Mouse (Mus musculus) liver, embryonic 12.5 days (tissue): ENCODE data around the gene Grcc10. TPM values are rescaled to one million over a fixed set of nuclear protein-coding genes. Genes with fewer than 3 reads are reported as not detected.
A peak's percentile ranks its signal among the peaks of the same experiment; 100 is the strongest.

Experiments
- ATAC-seq: fragments of 200-750 bp; cut with Nextera tagmentation; 2 replicates; pipeline ENCODE4 v1.8.0; 2017; ENCODE audit warnings: moderate number of reproducible peaks, mild to moderate bottlenecking, moderate library complexity
- H3K27ac ChIP-seq: fragments of 300-500 bp; sonication (generic); 2 replicates; pipeline ENCODE4 v1.5.1; 2016; ENCODE audit warnings: mild to moderate bottlenecking
- H3K27me3 ChIP-seq: fragments of 300-500 bp; sonication (generic); replicated peaks from 2 replicates; pipeline ENCODE4 v1.6.1; 2016; ENCODE audit warnings: mild to moderate bottlenecking, moderate library complexity
- H3K36me3 ChIP-seq: fragments of 300-500 bp; sonication (generic); 2 replicates; pipeline ENCODE4 v1.6.1; 2016; ENCODE audit warnings: mild to moderate bottlenecking, moderate library complexity
- H3K4me1 ChIP-seq: fragments of 300-500 bp; sonication (generic); 2 replicates; pipeline ENCODE4 v1.6.1; 2016
- H3K4me2 ChIP-seq: fragments of 300-500 bp; sonication (generic); 2 replicates; pipeline ENCODE4 v1.6.1; 2016; ENCODE audit warnings: mild to moderate bottlenecking, moderate library complexity
- H3K4me3 ChIP-seq: fragments of 300-500 bp; sonication (generic); 2 replicates; pipeline ENCODE4 v1.5.1; 2016; ENCODE audit warnings: mild to moderate bottlenecking, moderate library complexity
- H3K9ac ChIP-seq: fragments of 300-500 bp; sonication (generic); 2 replicates; pipeline ENCODE4 v1.6.1; 2016; ENCODE audit warnings: mild to moderate bottlenecking, moderate library complexity
- H3K9me3 ChIP-seq: fragments of 300-500 bp; sonication (generic); replicated peaks from 2 replicates; pipeline ENCODE4 v1.6.1; 2016; ENCODE audit warnings: mild to moderate bottlenecking, moderate library complexity
- WGBS: fragments of 180-500 bp; shearing (Covaris S2); methylation state at CpG from one replicate; pipeline ENCODE4 v1.1.7; 2016; ENCODE audit not compliant: insufficient replicate concordance; 5-methylcytosine and 5-hydroxymethylcytosine counted together
- polyA plus RNA-seq: library from polyadenylated mRNA; unstranded; fragments of >200 nt; fragmentation: Nextera tagmentation; extraction: Ambion mirVana; gene quantifications from 2 replicates; pipeline ENCODE4 v1.2.1, GENCODE M21; 2016

Gene Grcc10
- polyA plus RNA-seq, 1 experiment from 2014 or later = 109 TPM

GRCm38 (mm10) chr6:124741842-124742241, 668 bp upstream of the Grcc10 start:
- no peaks in the 10 kb centered on the region for H3K27me3 ChIP-seq
- peak overlapping the region; percentile 83 for H3K9ac ChIP-seq
- 74% methylated on average over 3 of the region's 3 CpGs for WGBS
- H3K27ac ChIP-seq = peak overlapping the region; percentile 98
- H3K9me3 ChIP-seq = no peaks in the 10 kb centered on the region
- ATAC-seq = no peak
- peaks cover 62% of the 10 kb centered on the region for H3K4me1 ChIP-seq
- H3K4me2 ChIP-seq = peak overlapping the region; percentile 94
- peak overlapping the region; percentile 65 for H3K4me3 ChIP-seq
- peaks cover 3% of the 10 kb centered on the region; the same call in 1 of the 2 replicates for H3K36me3 ChIP-seq

GRCm38 (mm10) chr6:124740211-124740887, 825 bp downstream of the Grcc10 start:
- H3K4me1 ChIP-seq = peaks cover 51% of the 10 kb centered on the region

GRCm38 (mm10) chr6:124739231-124739796, 1.9 kb downstream of the Grcc10 start:
- H3K4me2 ChIP-seq = peak overlapping the region; percentile 94
- H3K27ac ChIP-seq = peak overlapping the region; percentile 98
- no peaks in the 10 kb centered on the region for H3K27me3 ChIP-seq
- H3K4me1 ChIP-seq = peaks cover 45% of the 10 kb centered on the region
- no peaks in the 10 kb centered on the region for H3K9me3 ChIP-seq
- no peak for ATAC-seq
- H3K9ac ChIP-seq = peak overlapping the region; percentile 83; the same call in 1 of the 2 replicates
- 68% methylated on average over 10 of the region's 10 CpGs for WGBS
- H3K4me3 ChIP-seq = peak overlapping the region; percentile 65; the same call in 1 of the 2 replicates
- peaks cover 3% of the 10 kb centered on the region; the same call in 1 of the 2 replicates for H3K36me3 ChIP-seq

More at GRCm38 (mm10) chr6:124740211-124740887, 825 bp downstream of the Grcc10 start:
- peak overlapping the region; percentile 98 for H3K27ac ChIP-seq
- peak overlapping the region; percentile 65 for H3K4me3 ChIP-seq
- 0% methylated on average over 29 of the region's 29 CpGs for WGBS
- no peaks in the 10 kb centered on the region for H3K27me3 ChIP-seq
- H3K36me3 ChIP-seq = peaks cover 3% of the 10 kb centered on the region; the same call in 1 of the 2 replicates
- H3K9me3 ChIP-seq = no peaks in the 10 kb centered on the region
- H3K9ac ChIP-seq = peak overlapping the region; percentile 83
- ATAC-seq = peak; percentile 10; the same call in 1 of the 2 replicates
- H3K4me2 ChIP-seq = peak overlapping the region; percentile 94

GRCm38 (mm10) chr6:124738511-124739023, 2.6 kb downstream of the Grcc10 start, which contains the start of gene Ptpn6:
Gene Ptpn6, minus strand, starts transcription at chr6:124738714.
- WGBS = 24% methylated on average over 15 of the region's 15 CpGs

GRCm38 (mm10) chr6:124737040-124737439, 4.1 kb downstream of the Grcc10 start:
- Histone ChIP-seq H3K9ac (no peak overlapping the region), H3K9me3 (no peaks in the 10 kb centered on the region), H3K4me1 (peaks cover 65% of the 10 kb centered on the region), H3K4me3 (no peak overlapping the region), H3K27ac (no peak overlapping the region), H3K36me3 (no peaks in the 10 kb centered on the region), H3K4me2 (no peak overlapping the region), H3K27me3 (no peaks in the 10 kb centered on the region)
- WGBS = 85% methylated on average over 11 of the region's 11 CpGs
- no peak for ATAC-seq

More at GRCm38 (mm10) chr6:124738511-124739023, 2.6 kb downstream of the Grcc10 start, which contains the start of gene Ptpn6:
- peak within 1 kb of the TSS; percentile 83 for H3K9ac ChIP-seq
- H3K4me3 ChIP-seq = peak within 1 kb of the TSS; percentile 13
- H3K4me2 ChIP-seq = peak within 1 kb of the TSS; percentile 94
- H3K27me3 ChIP-seq = no peaks in the 10 kb centered on the region
- H3K36me3 ChIP-seq = peaks cover 3% of the 10 kb centered on the region; the same call in 1 of the 2 replicates
- H3K4me1 ChIP-seq = peaks cover 53% of the 10 kb centered on the region
- H3K27ac ChIP-seq = peak within 1 kb of the TSS; percentile 98
- peak; percentile 6; the same call in 1 of the 2 replicates for ATAC-seq
- H3K9me3 ChIP-seq = no peaks in the 10 kb centered on the region

- Histone ChIP-seq H3K4me3 (no peak overlapping the region), H3K27me3 (no peaks in the 10 kb centered on the region), H3K9me3 (no peaks in the 10 kb centered on the region), H3K36me3 (no peaks in the 10 kb centered on the region), H3K27ac (no peak overlapping the region), H3K9ac (no peak overlapping the region), H3K4me2 (no peak overlapping the region), H3K4me1 (peaks cover 58% of the 10 kb centered on the region)
- WGBS = 60% methylated on average over 3 of the region's 3 CpGs
- ATAC-seq = no peak
Observed at GRCm38 (mm10) chr6:124734417-124734816, 6.8 kb downstream of the Grcc10 start.

GRCm38 (mm10) chr6:124732476-124733370, 8.5 kb downstream of the Grcc10 start:
- Histone ChIP-seq H3K27me3 (no peaks in the 10 kb centered on the region), H3K4me1 (peaks cover 41% of the 10 kb centered on the region), H3K9me3 (no peaks in the 10 kb centered on the region), H3K4me3 (peak overlapping the region; percentile 52), H3K27ac (peak overlapping the region; percentile 63), H3K4me2 (peak overlapping the region; percentile 62), H3K9ac (peak overlapping the region; percentile 51), H3K36me3 (peaks cover 8% of the 10 kb centered on the region; the same call in 1 of the 2 replicates)
- WGBS = 25% methylated on average over 19 of the region's 19 CpGs
- ATAC-seq = peak; percentile 75

- H3K27ac ChIP-seq = no peak overlapping the region
- peaks cover 16% of the 10 kb centered on the region for H3K36me3 ChIP-seq
- H3K27me3 ChIP-seq = no peaks in the 10 kb centered on the region
- H3K4me1 ChIP-seq = peaks cover 40% of the 10 kb centered on the region
- H3K4me2 ChIP-seq = peak overlapping the region; percentile 62
- H3K9me3 ChIP-seq = no peaks in the 10 kb centered on the region
- WGBS = 79% methylated on average over 7 of the region's 7 CpGs
- no peak overlapping the region for H3K9ac ChIP-seq
- no peak overlapping the region for H3K4me3 ChIP-seq
- ATAC-seq = no peak
Observed at GRCm38 (mm10) chr6:124731038-124731437, 10.1 kb downstream of the Grcc10 start.

- WGBS = 49% methylated on average over 8 of the region's 8 CpGs
- Histone ChIP-seq H3K27ac (peak overlapping the region; percentile 66), H3K4me3 (no peak overlapping the region), H3K9me3 (no peaks in the 10 kb centered on the region), H3K9ac (no peak overlapping the region), H3K27me3 (no peaks in the 10 kb centered on the region), H3K36me3 (peaks cover 21% of the 10 kb centered on the region), H3K4me2 (peak overlapping the region; percentile 26; the same call in 1 of the 2 replicates), H3K4me1 (peaks cover 45% of the 10 kb centered on the region)
- no peak for ATAC-seq
Observed at GRCm38 (mm10) chr6:124729850-124730705, 11.1 kb downstream of the Grcc10 start.

- ATAC-seq = no peak
- Histone ChIP-seq H3K4me2 (no peak overlapping the region), H3K4me3 (no peak overlapping the region), H3K36me3 (peaks cover 21% of the 10 kb centered on the region), H3K9ac (no peak overlapping the region), H3K27ac (no peak overlapping the region), H3K9me3 (no peaks in the 10 kb centered on the region), H3K27me3 (no peaks in the 10 kb centered on the region), H3K4me1 (peaks cover 49% of the 10 kb centered on the region)
- 78% methylated on average over 10 of the region's 10 CpGs for WGBS
Observed at GRCm38 (mm10) chr6:124728621-124729020, 12.6 kb downstream of the Grcc10 start.
